Mouse (Mus musculus): Measurements from ENCODE around the gene Dop1b. TPM values are rescaled to one million over a fixed set of nuclear protein-coding genes. Genes with fewer than 3 reads are reported as not detected.

Gene Dop1b
- polyA plus RNA-seq, 2 experiments, result 13.0 to 18.9 TPM

GRCm38 (mm10) chr16:93830916-93831315 is 119.2 kb downstream of the Dop1b start:
- H3K9me3 ChIP-seq (ENCODE audit: control insufficient read depth, low read length), result no peaks in the 10 kb centered on the region
- H3K9ac ChIP-seq (ENCODE audit: low read depth, low read length, severe bottlenecking), result no peak overlapping the region
- H3K27ac ChIP-seq (replicated peaks; ENCODE audit: low read depth, low read length), result no peak overlapping the region
- DNase-seq (ENCODE audit: low spot score) (no peak), ATAC-seq (ENCODE audit: low FRiP score, low read depth) (no peak)
- H3K4me1 ChIP-seq (ENCODE audit: control insufficient read depth, insufficient read depth, low read length), result peaks cover 6% of the 10 kb centered on the region
- H3K4me2 ChIP-seq (replicated peaks; ENCODE audit: low read depth, low read length, severe bottlenecking), result no peak overlapping the region
- no peak overlapping the region for H3K4me3 ChIP-seq (replicated peaks; ENCODE audit: low read length)
- no peak for TF ChIP-seq POLR2A (IDR thresholded peaks at IDR 0.05; ENCODE audit: borderline replicate concordance, extremely low read depth, insufficient read depth, insufficient read length)
- H3K27me3 ChIP-seq (ENCODE audit: control insufficient read depth, insufficient read depth, low read length), result no peaks in the 10 kb centered on the region
- WGBS, result 75% methylated on average over 5 of the region's 5 CpGs
- H3K36me3 ChIP-seq (ENCODE audit: control insufficient read depth, insufficient read depth, low read length), result no peaks in the 10 kb centered on the region

GRCm38 (mm10) chr16:93831627-93832395 is 120.1 kb downstream of the Dop1b start, which contains the start of gene Morc3:
Morc3 (plus strand) TSS chr16:93832121.
- H3K4me1 ChIP-seq (ENCODE audit: control insufficient read depth, insufficient read depth, low read length), result peaks cover 6% of the 10 kb centered on the region
- peak within 1 kb of the TSS; percentile 94 for H3K27ac ChIP-seq (replicated peaks; ENCODE audit: low read depth, low read length)
- peak within 1 kb of the TSS; percentile 98 for H3K9ac ChIP-seq (ENCODE audit: low read depth, low read length, severe bottlenecking)
- WGBS, result 13% methylated on average over 46 of the region's 55 CpGs
- ATAC-seq (ENCODE audit: low FRiP score, low read depth) (peak; percentile 96), DNase-seq (ENCODE audit: low spot score) (peak; percentile 100)
- H3K4me2 ChIP-seq (replicated peaks; ENCODE audit: low read depth, low read length, severe bottlenecking), result peak within 1 kb of the TSS; percentile 76
- H3K4me3 ChIP-seq (replicated peaks; ENCODE audit: low read length), result peak within 1 kb of the TSS; percentile 93
- TF ChIP-seq POLR2A (IDR thresholded peaks at IDR 0.05; ENCODE audit: borderline replicate concordance, extremely low read depth, insufficient read depth, insufficient read length), result peak; percentile 98
- H3K36me3 ChIP-seq (ENCODE audit: control insufficient read depth, insufficient read depth, low read length), result no peaks in the 10 kb centered on the region
- H3K9me3 ChIP-seq (ENCODE audit: control insufficient read depth, low read length), result no peaks in the 10 kb centered on the region
- H3K27me3 ChIP-seq (ENCODE audit: control insufficient read depth, insufficient read depth, low read length), result no peaks in the 10 kb centered on the region

- Histone ChIP-seq H3K4me2 (replicated peaks; ENCODE audit: low read depth, low read length, severe bottlenecking) (peak overlapping the region; percentile 76), H3K9me3 (ENCODE audit: control insufficient read depth, low read length) (no peaks in the 10 kb centered on the region), H3K4me1 (ENCODE audit: control insufficient read depth, insufficient read depth, low read length) (peaks cover 6% of the 10 kb centered on the region), H3K27ac (replicated peaks; ENCODE audit: low read depth, low read length) (peak overlapping the region; percentile 94), H3K4me3 (replicated peaks; ENCODE audit: low read length) (peak overlapping the region; percentile 93), H3K36me3 (ENCODE audit: control insufficient read depth, insufficient read depth, low read length) (no peaks in the 10 kb centered on the region), H3K27me3 (ENCODE audit: control insufficient read depth, insufficient read depth, low read length) (no peaks in the 10 kb centered on the region), H3K9ac (ENCODE audit: low read depth, low read length, severe bottlenecking) (peak overlapping the region; percentile 98)
- 1% methylated on average over 46 of the region's 69 CpGs for WGBS
- DNase-seq (ENCODE audit: low spot score), result peak; percentile 45
- no peak for TF ChIP-seq POLR2A (IDR thresholded peaks at IDR 0.05; ENCODE audit: borderline replicate concordance, extremely low read depth, insufficient read depth, insufficient read length)
- peak; percentile 58 for ATAC-seq (ENCODE audit: low FRiP score, low read depth)
Measured at GRCm38 (mm10) chr16:93832451-93833276, 121.0 kb downstream of the Dop1b start.

- WGBS, result 89% methylated on average over 6 of the region's 6 CpGs
- Histone ChIP-seq H3K36me3 (ENCODE audit: control insufficient read depth, insufficient read depth, low read length) (no peaks in the 10 kb centered on the region), H3K9ac (ENCODE audit: low read depth, low read length, severe bottlenecking) (no peak overlapping the region), H3K27ac (replicated peaks; ENCODE audit: low read depth, low read length) (no peak overlapping the region), H3K4me2 (replicated peaks; ENCODE audit: low read depth, low read length, severe bottlenecking) (peak overlapping the region; percentile 76), H3K9me3 (ENCODE audit: control insufficient read depth, low read length) (no peaks in the 10 kb centered on the region), H3K4me1 (ENCODE audit: control insufficient read depth, insufficient read depth, low read length) (peaks cover 6% of the 10 kb centered on the region), H3K27me3 (ENCODE audit: control insufficient read depth, insufficient read depth, low read length) (no peaks in the 10 kb centered on the region), H3K4me3 (replicated peaks; ENCODE audit: low read length) (peak overlapping the region; percentile 93; the same call in 1 of the 2 replicates)
- DNase-seq (ENCODE audit: low spot score) (no peak), ATAC-seq (ENCODE audit: low FRiP score, low read depth) (no peak)
- TF ChIP-seq POLR2A (IDR thresholded peaks at IDR 0.05; ENCODE audit: borderline replicate concordance, extremely low read depth, insufficient read depth, insufficient read length), result no peak
Measured at GRCm38 (mm10) chr16:93833551-93833950, 121.8 kb downstream of the Dop1b start.

- no peak for TF ChIP-seq POLR2A (IDR thresholded peaks at IDR 0.05; ENCODE audit: borderline replicate concordance, extremely low read depth, insufficient read depth, insufficient read length)
- Histone ChIP-seq H3K27ac (replicated peaks; ENCODE audit: low read depth, low read length) (no peak overlapping the region), H3K4me2 (replicated peaks; ENCODE audit: low read depth, low read length, severe bottlenecking) (no peak overlapping the region), H3K4me3 (replicated peaks; ENCODE audit: low read length) (no peak overlapping the region), H3K36me3 (ENCODE audit: control insufficient read depth, insufficient read depth, low read length) (no peaks in the 10 kb centered on the region; the same call in 1 of the 2 replicates), H3K9ac (ENCODE audit: low read depth, low read length, severe bottlenecking) (no peak overlapping the region), H3K4me1 (ENCODE audit: control insufficient read depth, insufficient read depth, low read length) (peaks cover 6% of the 10 kb centered on the region), H3K9me3 (ENCODE audit: control insufficient read depth, low read length) (no peaks in the 10 kb centered on the region), H3K27me3 (ENCODE audit: control insufficient read depth, insufficient read depth, low read length) (no peaks in the 10 kb centered on the region)
- DNase-seq (ENCODE audit: low spot score), result no peak
- 93% methylated on average over 2 of the region's 2 CpGs for WGBS
- ATAC-seq (ENCODE audit: low FRiP score, low read depth), result no peak
Measured at GRCm38 (mm10) chr16:93834076-93834475, 122.4 kb downstream of the Dop1b start.
